ENCODE assay signal across 7 mouse cellular contexts in the genomic region with DNA sequence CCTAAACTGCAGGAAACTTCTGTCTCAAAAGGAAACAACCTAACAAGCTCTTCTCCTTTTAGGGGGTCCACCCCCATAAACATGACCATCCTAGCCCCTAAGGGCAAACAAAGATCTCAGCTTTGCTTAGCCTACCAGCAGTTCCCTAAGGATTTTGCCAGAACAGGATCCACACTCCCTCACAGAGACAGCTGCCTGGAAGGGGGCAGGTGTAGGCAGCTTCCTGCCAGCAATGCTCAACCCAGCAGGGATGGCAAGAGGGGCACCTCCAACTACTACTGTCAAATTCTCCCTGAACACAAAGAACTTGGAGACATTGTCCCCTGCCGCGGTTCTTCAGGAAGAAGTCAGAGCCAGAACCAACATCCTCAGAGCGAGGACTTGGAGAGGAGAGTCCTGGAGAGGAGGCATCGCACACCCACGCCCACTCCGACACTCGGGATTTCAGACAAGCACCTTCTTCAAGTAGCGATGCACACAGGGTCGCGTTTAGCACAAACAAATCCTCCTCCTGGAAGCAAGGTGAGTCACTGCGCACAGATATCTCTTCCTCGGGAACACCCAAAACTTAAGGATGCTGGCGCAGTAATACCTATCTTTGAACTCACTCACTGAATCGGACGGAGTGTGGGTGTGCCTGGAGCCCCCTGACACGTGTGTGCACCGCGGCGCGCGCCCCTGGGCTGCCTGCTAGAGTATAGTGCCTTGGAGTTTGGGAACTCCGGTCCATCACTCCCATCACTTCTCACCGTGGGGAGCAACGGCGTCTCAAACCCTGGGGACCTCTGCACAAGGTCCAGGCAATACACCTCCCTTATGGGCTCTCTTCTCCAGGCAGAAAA. TPM values are rescaled to one million over a fixed set of nuclear protein-coding genes. Genes with fewer than 3 reads are reported as not detected.
DNase-seq lines count a peak whose midpoint lies in the region; ATAC-seq lines count a peak whose summit lies in the region.

No protein-coding gene starts in this region.

- peak overlapping the region; percentile 96 for H3K4me2 ChIP-seq in embryonic facial prominence, embryonic 11.5 days (ENCODE audit: low read depth, low read length)
- H3K4me2 ChIP-seq in hindbrain, embryonic 16.5 days (ENCODE audit: low read length): peak overlapping the region; percentile 100
- H3K4me2 ChIP-seq in midbrain, embryonic 16.5 days (ENCODE audit: low read length): peak overlapping the region; percentile 99

- H3K9ac ChIP-seq in embryonic facial prominence, embryonic 11.5 days (replicated peaks; ENCODE audit: low read length): peak overlapping the region; percentile 59
- peak overlapping the region; percentile 70 for H3K9ac ChIP-seq in hindbrain, embryonic 16.5 days (ENCODE audit: low read depth, low read length)
- peak overlapping the region; percentile 58 for H3K9ac ChIP-seq in midbrain, embryonic 16.5 days (ENCODE audit: low read depth, low read length)

- peak; percentile 49; the same call in 1 of the 2 replicates for ATAC-seq in embryonic facial prominence, embryonic 11.5 days (replicated peaks; ENCODE audit: insufficient number of reproducible peaks, low FRiP score, low TSS enrichment, low read depth)
- ATAC-seq in hindbrain, embryonic 16.5 days: no peak
- peak; percentile 15; the same call in 1 of the 2 replicates for ATAC-seq in midbrain, embryonic 16.5 days
- no peak for ATAC-seq in CD4-positive, CD25-positive, alpha-beta regulatory T cell, adult 4 months

- H3K4me1 ChIP-seq in embryonic facial prominence, embryonic 11.5 days (ENCODE audit: control insufficient read depth, insufficient read depth, low read length): peaks cover 3% of the 10 kb centered on the region; the same call in 1 of the 2 replicates
- peaks cover 13% of the 10 kb centered on the region for H3K4me1 ChIP-seq in hindbrain, embryonic 16.5 days (ENCODE audit: control insufficient read depth, insufficient read depth, low read depth, low read length)
- peaks cover 10% of the 10 kb centered on the region; the same call in 1 of the 2 replicates for H3K4me1 ChIP-seq in midbrain, embryonic 16.5 days (ENCODE audit: control insufficient read depth, insufficient read depth, low read length)

- peak overlapping the region; percentile 70 for H3K4me3 ChIP-seq in embryonic facial prominence, embryonic 11.5 days (ENCODE audit: low read depth, low read length)
- peak overlapping the region; percentile 69 for H3K4me3 ChIP-seq in hindbrain, embryonic 16.5 days (ENCODE audit: low read length)
- peak overlapping the region; percentile 73 for H3K4me3 ChIP-seq in midbrain, embryonic 16.5 days (ENCODE audit: low read depth, low read length)

- no peaks in the 10 kb centered on the region for H3K9me3 ChIP-seq in embryonic facial prominence, embryonic 11.5 days (replicated peaks; ENCODE audit: control insufficient read depth, low read length)
- no peaks in the 10 kb centered on the region for H3K9me3 ChIP-seq in hindbrain, embryonic 16.5 days (ENCODE audit: control insufficient read depth, low read length)
- no peaks in the 10 kb centered on the region for H3K9me3 ChIP-seq in midbrain, embryonic 16.5 days (replicated peaks; ENCODE audit: control insufficient read depth, low read length, poor library complexity, severe bottlenecking)

- DNase-seq in right cerebral cortex, adult 2 months (ENCODE audit: low spot score in 2 of 2): peak; percentile 18 to 35
- no peak for DNase-seq in right cerebral cortex, postnatal 4 days
- peak; percentile 54 for DNase-seq in embryonic facial prominence, embryonic 11.5 days (ENCODE audit: low spot score)
- no peak for DNase-seq in adrenal gland, postnatal 14 days

- under 1% methylated on average over 25 of the region's 25 CpGs for WGBS in embryonic facial prominence, embryonic 11.5 days
- under 1% methylated on average over 25 of the region's 25 CpGs for WGBS in hindbrain, embryonic 16.5 days
- under 1% methylated on average over 25 of the region's 25 CpGs for WGBS in midbrain, embryonic 16.5 days

- no peak overlapping the region for H3K27ac ChIP-seq in embryonic facial prominence, embryonic 11.5 days (replicated peaks; ENCODE audit: low read depth, low read length)
- H3K27ac ChIP-seq in hindbrain, embryonic 16.5 days (ENCODE audit: low read depth, low read length): no peak overlapping the region
- no peak overlapping the region for H3K27ac ChIP-seq in midbrain, embryonic 16.5 days (ENCODE audit: low read length)

- peaks cover 10% of the 10 kb centered on the region for H3K27me3 ChIP-seq in embryonic facial prominence, embryonic 11.5 days (ENCODE audit: control insufficient read depth, insufficient read depth, low read length)
- peaks cover 29% of the 10 kb centered on the region for H3K27me3 ChIP-seq in hindbrain, embryonic 16.5 days (replicated peaks; ENCODE audit: control insufficient read depth, insufficient read depth, low read length)
- peaks cover 31% of the 10 kb centered on the region for H3K27me3 ChIP-seq in midbrain, embryonic 16.5 days (ENCODE audit: control insufficient read depth, insufficient read depth, low read depth, low read length)

- no peaks in the 10 kb centered on the region for H3K36me3 ChIP-seq in embryonic facial prominence, embryonic 11.5 days (replicated peaks; ENCODE audit: control insufficient read depth, insufficient read depth, low read depth, low read length)
- H3K36me3 ChIP-seq in hindbrain, embryonic 16.5 days (ENCODE audit: control insufficient read depth, insufficient read depth, low read length): no peaks in the 10 kb centered on the region
- no peaks in the 10 kb centered on the region for H3K36me3 ChIP-seq in midbrain, embryonic 16.5 days (ENCODE audit: control insufficient read depth, insufficient read depth, low read length)

RNA-seq across cellular contexts. Expression of gene Tead4, which starts 1.1 kb away (rescaled TPM):
- 1.4 and 2.3 TPM in 2 replicates for polyA plus RNA-seq in embryonic facial prominence, embryonic 11.5 days (2014; fragmentation: Nextera tagmentation; extraction: Ambion mirVana)
- 0.81 and 1.5 TPM in 2 replicates for polyA plus RNA-seq in hindbrain, embryonic 16.5 days (2015; fragmentation: Nextera tagmentation; extraction: Ambion mirVana)
- 0.58 and 0.65 TPM in 2 replicates for polyA plus RNA-seq in midbrain, embryonic 16.5 days (2015; fragmentation: Nextera tagmentation; extraction: Ambion mirVana)
- polyA plus RNA-seq in CD4-positive, CD25-positive, alpha-beta regulatory T cell, adult 4 months (2017; shearing (Covaris generic)): not detected
- 4.7 and 5.4 TPM in 2 replicates for total RNA-seq in adrenal gland, postnatal 14 days (2021)

RNA-seq across cellular contexts. Expression of gene Tulp3, which starts 56.1 kb away (rescaled TPM):
- polyA plus RNA-seq in embryonic facial prominence, embryonic 11.5 days (2014; fragmentation: Nextera tagmentation; extraction: Ambion mirVana): 16.6 and 18.2 TPM in 2 replicates
- polyA plus RNA-seq in hindbrain, embryonic 16.5 days (2015; fragmentation: Nextera tagmentation; extraction: Ambion mirVana): 17.7 and 19.9 TPM in 2 replicates
- 16.1 and 16.6 TPM in 2 replicates for polyA plus RNA-seq in midbrain, embryonic 16.5 days (2015; fragmentation: Nextera tagmentation; extraction: Ambion mirVana)
- 1 to 10 TPM; 2.0 to 2.4 TPM for polyA plus RNA-seq in CD4-positive, CD25-positive, alpha-beta regulatory T cell, adult 4 months (2017; shearing (Covaris generic))
- 28.9 and 36.7 TPM in 2 replicates for total RNA-seq in adrenal gland, postnatal 14 days (2021)

Comparison
In these comparisons a context has a peak if more than half of its experiments do, and no peak if none do; other contexts are left out.
1. DNase-seq: peak in right cerebral cortex, adult 2 months (2 of 2) and embryonic facial prominence, embryonic 11.5 days (single experiment); none in right cerebral cortex, postnatal 4 days (single experiment) and adrenal gland, postnatal 14 days (single experiment).
2. ATAC-seq: peak in embryonic facial prominence, embryonic 11.5 days (single experiment) and midbrain, embryonic 16.5 days (single experiment); none in hindbrain, embryonic 16.5 days (single experiment) and CD4-positive, CD25-positive, alpha-beta regulatory T cell, adult 4 months (single experiment).
3. Peak in every context shown above with its lines, with median percentiles within 50 percentile points of each other: H3K4me2 ChIP-seq, H3K4me3 ChIP-seq and H3K9ac ChIP-seq.